Mouse (Mus musculus) cortical plate, adult 2 months (tissue): ENCODE results near the gene Med27. TPM values are rescaled to one million over a fixed set of nuclear protein-coding genes. Genes with fewer than 3 reads are reported as not detected.
"Not testable (repeated sequence)": the region's sequence is repeated elsewhere in the genome, so short reads cannot be mapped to it uniquely, and the experiment has no call there.

Experiments used
- H3K27ac ChIP-seq: fragments of 200-500 bp; 2 replicates; pipeline ENCODE4 v1.5.1; 2012; ENCODE audit warnings: low read length, control low read depth, inconsistent platforms; ENCODE audit not compliant: insufficient read depth
- H3K4me1 ChIP-seq: fragments of 200-500 bp; 2 replicates; pipeline ENCODE4 v1.6.1; 2011; ENCODE audit warnings: low read length; ENCODE audit not compliant: control insufficient read depth, insufficient read depth
- H3K4me3 ChIP-seq: fragments of 200-500 bp; 2 replicates; pipeline ENCODE4 v1.5.1; 2011; ENCODE audit warnings: mild to moderate bottlenecking, low read length, control low read depth; ENCODE audit not compliant: insufficient read depth
- CTCF ChIP-seq: fragments of 200-500 bp; IDR thresholded peaks from 2 replicates; pipeline ENCODE4 v1.5.1; 2011; ENCODE audit warnings: mild to moderate bottlenecking, control low read depth, low read length; ENCODE audit not compliant: insufficient read depth; ENCODE audit errors: extremely low read depth
- POLR2A ChIP-seq: fragments of 200-500 bp; IDR thresholded peaks from 2 replicates; pipeline ENCODE4 v1.6.1; 2011; ENCODE audit warnings: mild to moderate bottlenecking, low read length, control low read depth; ENCODE audit not compliant: insufficient read depth; ENCODE audit errors: extremely low read depth
- polyA plus RNA-seq: library from polyadenylated mRNA; depleted of rRNA; stranded (reverse); fragments of >200 nt; gene quantifications from 2 replicates; pipeline ENCODE4 v1.2.3, GENCODE M21; 2012

Med27 gene
- polyA plus RNA-seq, 1 experiment = 47.6 TPM

DNA sequence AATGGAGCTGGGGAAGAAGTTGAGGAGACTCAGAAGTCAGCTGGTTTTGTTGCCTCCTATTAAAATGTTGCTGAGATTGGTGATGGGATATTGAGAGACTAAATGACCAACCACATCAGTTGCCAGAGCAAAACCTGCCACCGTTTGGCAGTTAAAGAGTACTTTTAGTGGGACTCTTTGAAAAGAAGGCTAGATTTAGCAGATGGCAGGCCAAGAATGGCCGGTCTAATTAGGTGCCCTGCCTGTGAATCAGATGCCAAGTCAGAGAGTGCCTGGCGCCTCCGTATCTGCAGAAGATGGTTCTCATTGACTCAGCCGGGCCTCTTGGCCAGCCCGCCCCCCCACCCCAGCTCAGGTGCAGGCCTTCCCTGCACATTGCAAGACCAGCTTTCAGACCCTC lies 173.6 kb downstream of the Med27 start:
- no peak overlapping the region for H3K27ac ChIP-seq
- H3K4me1 ChIP-seq = peaks cover 7% of the 10 kb centered on the region
- TF ChIP-seq CTCF (no peak), POLR2A (no peak)
- H3K4me3 ChIP-seq = no peak overlapping the region

- H3K27ac ChIP-seq = no peak overlapping the region
- peaks cover 10% of the 10 kb centered on the region for H3K4me1 ChIP-seq
- H3K4me3 ChIP-seq = no peak overlapping the region
- TF ChIP-seq CTCF (no peak), POLR2A (no peak)
Measured at GRCm38 (mm10) chr2:29521486-29521885, 174.9 kb downstream of the Med27 start.

- TF ChIP-seq POLR2A (no peak), CTCF (no peak)
- Histone ChIP-seq H3K4me3 (no peak overlapping the region), H3K4me1 (peaks cover 14% of the 10 kb centered on the region), H3K27ac (no peak overlapping the region)
Measured at GRCm38 (mm10) chr2:29523918-29524811, 177.5 kb downstream of the Med27 start.

GRCm38 (mm10) chr2:29525273-29525805 lies 178.7 kb downstream of the Med27 start:
- H3K4me3 ChIP-seq = no peak overlapping the region
- no peak overlapping the region for H3K27ac ChIP-seq
- H3K4me1 ChIP-seq = peaks cover 14% of the 10 kb centered on the region
- TF ChIP-seq POLR2A = no peak
- TF ChIP-seq CTCF = no peak

GRCm38 (mm10) chr2:29526266-29526665 lies 179.6 kb downstream of the Med27 start:
- TF ChIP-seq POLR2A (0 out of 2 replicates have a peak, but pooled peaks have one; percentile 12), CTCF (no peak)
- Histone ChIP-seq H3K4me3 (no peak overlapping the region), H3K27ac (no peak overlapping the region), H3K4me1 (peaks cover 14% of the 10 kb centered on the region)

DNA sequence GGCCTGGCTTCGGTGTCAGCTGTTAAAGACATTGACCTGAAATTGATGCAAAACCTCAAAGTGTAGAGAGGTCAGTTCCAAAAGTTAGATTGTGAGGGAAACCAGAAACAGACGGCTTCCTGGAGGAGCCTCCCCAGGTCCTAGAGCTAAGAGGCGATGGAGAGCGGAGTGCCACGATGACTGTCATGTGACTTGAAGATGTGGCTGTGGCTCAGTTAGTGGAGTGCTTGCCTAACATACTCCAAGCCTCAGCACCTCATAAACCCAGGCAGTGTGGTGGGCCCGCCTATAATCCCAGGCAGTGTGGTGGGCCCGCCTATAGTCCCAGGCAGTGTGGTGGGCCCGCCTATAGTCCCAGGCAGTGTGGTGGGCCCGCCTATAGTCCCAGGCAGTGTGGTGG lies 180.9 kb downstream of the Med27 start:
- H3K27ac ChIP-seq = not testable (repeated sequence)

DNA sequence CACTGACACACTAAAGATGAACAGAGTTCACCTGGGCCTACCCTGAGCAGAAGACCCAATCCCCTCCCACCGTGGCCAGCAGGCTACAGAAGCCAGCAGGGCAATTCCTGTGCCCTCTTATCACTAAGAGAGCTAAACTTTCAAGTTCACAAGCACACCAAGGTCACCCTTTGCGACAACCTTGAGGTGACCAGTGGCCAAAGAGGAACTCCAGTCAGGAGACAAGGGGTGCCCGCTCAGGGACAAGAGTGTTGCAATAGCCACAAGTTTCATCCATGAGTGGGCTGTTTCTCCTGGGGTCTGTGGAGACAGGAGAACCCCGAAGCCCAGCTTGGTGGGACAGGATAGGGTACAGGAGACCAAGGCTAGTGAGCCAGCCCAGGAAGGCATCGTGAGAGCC lies 182.2 kb downstream of the Med27 start:
- no peak for TF ChIP-seq POLR2A
- TF ChIP-seq CTCF = no peak
- H3K27ac ChIP-seq = no peak overlapping the region
- H3K4me3 ChIP-seq = no peak overlapping the region
- H3K4me1 ChIP-seq = peaks cover 13% of the 10 kb centered on the region

More for the DNA sequence above, 180.9 kb downstream of the Med27 start:
- H3K4me3 ChIP-seq = not testable (repeated sequence)
- H3K4me1 ChIP-seq = peaks cover 13% of the 10 kb centered on the region

GRCm38 (mm10) chr2:29529788-29530187 lies 183.2 kb downstream of the Med27 start:
- not testable (repeated sequence) for H3K27ac ChIP-seq, H3K4me3 ChIP-seq
- H3K4me1 ChIP-seq = peaks cover 12% of the 10 kb centered on the region

DNA sequence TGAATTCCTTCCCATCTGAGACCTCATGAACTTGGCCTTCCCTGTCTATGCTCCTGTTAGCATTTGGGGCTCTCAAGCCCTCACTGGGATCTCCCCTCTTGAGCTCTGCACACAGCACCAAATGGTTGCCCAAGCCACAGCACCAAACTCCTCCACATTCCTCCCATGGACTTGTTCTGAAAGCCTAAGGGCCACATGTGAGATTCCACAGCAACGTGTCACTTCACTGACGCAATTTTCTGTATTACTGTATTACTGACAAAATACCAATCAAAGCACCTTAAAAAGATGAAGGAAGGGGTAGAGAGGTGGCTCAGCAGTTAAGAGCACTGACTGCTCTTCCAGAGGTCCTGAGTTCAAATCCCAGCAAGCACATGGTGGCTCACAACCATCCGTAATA lies 185.6 kb downstream of the Med27 start:
- Histone ChIP-seq H3K4me3 (no peak overlapping the region), H3K27ac (no peak overlapping the region), H3K4me1 (no peaks in the 10 kb centered on the region)
- TF ChIP-seq POLR2A (no peak), CTCF (no peak)

GRCm38 (mm10) chr2:29532921-29533320 lies 186.3 kb downstream of the Med27 start:
- TF ChIP-seq POLR2A (no peak), CTCF (no peak)
- no peak overlapping the region for H3K27ac ChIP-seq
- H3K4me3 ChIP-seq = no peak overlapping the region
- H3K4me1 ChIP-seq = no peaks in the 10 kb centered on the region
